Mouse (Mus musculus) midbrain, embryonic 12.5 days (tissue): ENCODE measurements around the gene Mthfd2. TPM values are rescaled to one million over a fixed set of nuclear protein-coding genes. Genes with fewer than 3 reads are reported as not detected.

Source experiments
- ATAC-seq: fragments of 200-750 bp; cut with Nextera tagmentation; 2 replicates; pipeline ENCODE4 v1.8.0; 2017; ENCODE audit warnings: low read depth, moderate TSS enrichment, moderate library complexity; ENCODE audit not compliant: low FRiP score
- H3K27ac ChIP-seq: fragments of 300-500 bp; sonication (generic); replicated peaks from 2 replicates; pipeline ENCODE4 v1.5.1; 2016; ENCODE audit warnings: mild to moderate bottlenecking
- H3K27me3 ChIP-seq: fragments of 300-500 bp; sonication (generic); 2 replicates; pipeline ENCODE4 v1.6.1; 2016; ENCODE audit warnings: mild to moderate bottlenecking
- H3K36me3 ChIP-seq: fragments of 300-500 bp; sonication (generic); 2 replicates; pipeline ENCODE4 v1.6.1; 2016
- H3K4me1 ChIP-seq: fragments of 300-500 bp; sonication (generic); 2 replicates; pipeline ENCODE4 v1.6.1; 2016
- H3K4me2 ChIP-seq: fragments of 300-500 bp; sonication (generic); replicated peaks from 2 replicates; pipeline ENCODE4 v1.6.1; 2016; ENCODE audit warnings: mild to moderate bottlenecking, moderate library complexity
- H3K4me3 ChIP-seq: fragments of 300-500 bp; sonication (generic); 2 replicates; pipeline ENCODE4 v1.5.1; 2016; ENCODE audit warnings: mild to moderate bottlenecking
- H3K9ac ChIP-seq: fragments of 300-500 bp; sonication (generic); replicated peaks from 2 replicates; pipeline ENCODE4 v1.6.1; 2016; ENCODE audit warnings: mild to moderate bottlenecking, moderate library complexity
- H3K9me3 ChIP-seq: fragments of 300-500 bp; sonication (generic); 2 replicates; pipeline ENCODE4 v1.6.1; 2016; ENCODE audit warnings: mild to moderate bottlenecking
- WGBS: fragments of 180-500 bp; shearing (Covaris S2); methylation state at CpG from one replicate; pipeline ENCODE4 v1.1.7; 2016; 5-methylcytosine and 5-hydroxymethylcytosine counted together
- polyA plus RNA-seq: library from polyadenylated mRNA; unstranded; fragments of >200 nt; fragmentation: Nextera tagmentation; extraction: Ambion mirVana; gene quantifications from 2 replicates; pipeline ENCODE4 v1.2.1, GENCODE M21; 2016

The Mthfd2 gene
- polyA plus RNA-seq, 1 experiment from 2014 or later: 33.0 TPM

DNA sequence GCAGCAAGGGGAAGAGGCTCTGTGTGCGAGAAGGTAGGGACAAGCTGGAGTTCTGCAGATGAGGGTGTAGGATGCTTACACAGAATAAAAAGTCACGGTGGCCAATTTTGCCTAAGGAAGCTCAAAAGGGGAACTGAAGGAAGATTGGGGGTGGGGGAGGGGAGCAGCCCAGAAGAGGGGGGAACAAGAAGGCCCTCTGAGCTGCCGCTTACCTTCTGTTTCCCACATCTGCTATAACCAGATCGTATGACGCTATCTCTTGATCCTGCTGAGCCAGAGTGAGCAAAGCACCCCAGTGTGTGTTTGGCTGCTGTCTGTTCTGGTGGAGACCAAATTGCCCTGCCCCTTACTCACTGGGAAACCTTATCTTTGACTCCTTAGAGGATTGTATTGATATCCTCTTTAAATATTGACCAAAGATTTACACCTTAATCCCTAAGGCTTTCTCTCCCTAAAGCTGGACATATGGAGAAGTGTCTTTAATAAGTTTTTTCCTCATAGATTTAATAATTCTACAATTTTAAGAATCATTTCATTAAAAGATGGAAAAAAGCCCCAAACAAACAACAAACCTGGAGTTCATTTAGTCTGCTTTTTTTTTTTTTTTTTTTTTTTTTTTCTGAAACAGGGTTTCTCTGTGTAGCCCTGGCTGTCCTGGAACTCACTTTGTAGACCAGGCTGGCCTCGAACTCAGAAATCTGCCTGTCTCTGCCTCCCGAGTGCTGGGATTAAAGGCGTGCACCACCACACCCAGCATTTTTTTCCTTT, 1.9 kb downstream of the Mthfd2 start:
- H3K4me2 ChIP-seq: no peak overlapping the region
- no peaks in the 10 kb centered on the region for H3K9me3 ChIP-seq
- ATAC-seq: no peak
- H3K9ac ChIP-seq: no peak overlapping the region
- H3K27ac ChIP-seq: no peak overlapping the region
- H3K4me1 ChIP-seq: peaks cover 19% of the 10 kb centered on the region
- 69% methylated on average over 8 of the region's 8 CpGs for WGBS
- H3K4me3 ChIP-seq: no peak overlapping the region
- no peaks in the 10 kb centered on the region for H3K36me3 ChIP-seq
- H3K27me3 ChIP-seq: no peaks in the 10 kb centered on the region

DNA sequence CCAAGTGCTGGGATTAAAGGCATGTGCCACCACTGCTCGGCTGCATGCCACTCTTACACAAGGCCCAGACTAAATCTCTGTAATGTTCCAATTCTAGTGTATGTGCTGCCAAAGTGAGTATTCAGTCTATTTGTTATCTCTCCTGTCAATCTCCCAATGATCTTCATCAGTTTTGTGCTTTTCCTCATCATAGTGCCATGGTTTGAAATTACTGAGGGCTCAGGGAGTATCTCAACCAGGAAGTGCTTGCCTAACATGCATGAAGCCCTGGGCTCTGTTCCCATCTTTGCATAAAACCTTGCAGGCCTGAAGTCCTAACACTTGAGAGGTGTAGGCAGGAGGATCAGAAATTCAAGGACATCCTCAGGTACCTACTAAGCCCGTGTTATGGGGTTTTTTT, 2.9 kb downstream of the Mthfd2 start:
- Histone ChIP-seq H3K4me1 (peaks cover 15% of the 10 kb centered on the region), H3K9me3 (no peaks in the 10 kb centered on the region), H3K9ac (no peak overlapping the region), H3K4me3 (no peak overlapping the region), H3K36me3 (no peaks in the 10 kb centered on the region), H3K27me3 (no peaks in the 10 kb centered on the region), H3K4me2 (no peak overlapping the region), H3K27ac (no peak overlapping the region)
- ATAC-seq: no peak
- 80% methylated on average over 2 of the region's 2 CpGs for WGBS

DNA sequence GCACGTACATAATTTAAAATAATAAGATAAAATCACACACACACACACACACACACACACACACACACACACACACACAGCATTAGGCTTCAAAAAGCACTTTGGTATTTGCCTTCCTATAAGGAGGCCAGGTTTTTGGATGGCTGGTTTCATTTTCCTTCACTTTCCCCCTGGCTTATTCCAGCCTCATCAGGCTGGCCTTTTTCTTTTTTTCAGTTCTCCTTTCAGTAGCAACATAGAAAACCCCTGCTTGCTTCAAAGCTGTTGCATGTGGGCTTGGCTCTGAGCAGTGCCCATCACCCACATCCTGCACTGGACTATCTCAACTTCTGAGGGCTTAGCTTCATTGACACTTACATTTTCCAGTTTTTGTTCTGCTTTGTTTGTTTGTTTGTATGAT, 3.8 kb downstream of the Mthfd2 start:
- Histone ChIP-seq H3K36me3 (no peaks in the 10 kb centered on the region), H3K4me2 (no peak overlapping the region), H3K9ac (no peak overlapping the region), H3K4me3 (no peak overlapping the region), H3K4me1 (peaks cover 9% of the 10 kb centered on the region), H3K9me3 (no peaks in the 10 kb centered on the region), H3K27me3 (no peaks in the 10 kb centered on the region), H3K27ac (no peak overlapping the region)
- WGBS: 73% methylated on average over 1 of the region's 1 CpGs
- no peak for ATAC-seq

- no peaks in the 10 kb centered on the region for H3K27me3 ChIP-seq
- under 1% methylated on average over 52 of the region's 52 CpGs for WGBS
- H3K9me3 ChIP-seq: no peaks in the 10 kb centered on the region
- ATAC-seq: peak; percentile 98
- peak overlapping the region; percentile 92 for H3K4me3 ChIP-seq
- H3K36me3 ChIP-seq: peaks cover 3% of the 10 kb centered on the region
- peak overlapping the region; percentile 87 for H3K9ac ChIP-seq
- H3K27ac ChIP-seq: 0 out of 2 replicates have a peak overlapping the region, but pooled peaks have one; percentile 54
- H3K4me2 ChIP-seq: peak overlapping the region; percentile 84
- H3K4me1 ChIP-seq: peaks cover 15% of the 10 kb centered on the region
Observed at GRCm38 (mm10) chr6:83317108-83317741, 8.5 kb downstream of the Mthfd2 start.

DNA sequence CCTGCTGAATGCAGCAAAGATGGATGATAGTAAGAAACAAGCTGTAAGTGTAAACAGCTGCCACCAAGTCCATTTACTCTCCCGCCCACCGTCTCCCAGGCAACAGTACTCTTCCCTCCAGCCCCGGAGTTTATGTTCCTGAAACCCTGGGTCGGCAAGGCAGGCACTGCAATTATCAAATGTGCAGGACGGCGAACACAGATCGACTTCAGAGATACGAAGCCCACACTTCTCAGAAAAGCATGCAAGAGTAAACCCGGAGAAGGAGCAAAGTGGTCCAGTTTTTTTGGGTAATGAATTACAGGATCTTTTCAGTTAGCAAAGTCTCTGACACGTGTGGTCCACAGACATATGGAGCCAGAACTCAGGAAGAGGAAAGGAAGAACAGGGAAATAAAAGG, 9.7 kb downstream of the Mthfd2 start:
- WGBS: 7% methylated on average over 10 of the region's 10 CpGs
- Histone ChIP-seq H3K27me3 (no peaks in the 10 kb centered on the region), H3K4me3 (peak overlapping the region; percentile 92), H3K27ac (no peak overlapping the region), H3K36me3 (peaks cover 15% of the 10 kb centered on the region), H3K9me3 (no peaks in the 10 kb centered on the region), H3K9ac (peak overlapping the region; percentile 45; the same call in 1 of the 2 replicates), H3K4me2 (peak overlapping the region; percentile 84), H3K4me1 (peaks cover 15% of the 10 kb centered on the region)
- no peak for ATAC-seq

DNA sequence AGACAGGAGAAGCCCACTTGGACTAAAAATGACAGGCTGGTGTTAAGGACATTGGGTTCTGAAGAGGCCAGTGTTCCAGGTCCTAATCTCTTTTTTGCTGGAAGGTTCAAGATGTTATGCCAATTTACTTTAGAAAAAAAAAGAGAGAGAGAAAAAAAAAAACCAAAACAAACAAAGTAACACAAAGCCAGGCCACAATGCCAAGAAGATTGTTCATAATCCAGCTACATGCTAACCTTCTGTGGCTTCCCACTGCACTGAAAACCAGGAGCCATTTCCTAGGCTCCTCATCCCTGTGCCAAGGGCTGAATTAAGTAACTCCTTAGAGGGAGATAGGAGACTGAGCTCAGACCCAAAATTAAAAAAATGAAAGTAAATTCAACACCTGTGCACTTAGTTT, 10.4 kb downstream of the Mthfd2 start:
- no peaks in the 10 kb centered on the region for H3K27me3 ChIP-seq
- H3K4me3 ChIP-seq: no peak overlapping the region
- H3K27ac ChIP-seq: no peak overlapping the region
- H3K9me3 ChIP-seq: no peaks in the 10 kb centered on the region
- no peak overlapping the region; the same call in 1 of the 2 replicates for H3K9ac ChIP-seq
- H3K36me3 ChIP-seq: peaks cover 21% of the 10 kb centered on the region
- H3K4me2 ChIP-seq: peak overlapping the region; percentile 84; the same call in 1 of the 2 replicates
- no peak for ATAC-seq
- peaks cover 15% of the 10 kb centered on the region for H3K4me1 ChIP-seq

GRCm38 (mm10) chr6:83312514-83312913, 13.2 kb downstream of the Mthfd2 start:
- WGBS: 94% methylated on average over 8 of the region's 8 CpGs

GRCm38 (mm10) chr6:83312021-83312420, 13.7 kb downstream of the Mthfd2 start:
- no peak for ATAC-seq
- Histone ChIP-seq H3K4me1 (peaks cover 15% of the 10 kb centered on the region), H3K27me3 (no peaks in the 10 kb centered on the region), H3K4me3 (no peak overlapping the region), H3K36me3 (peaks cover 45% of the 10 kb centered on the region), H3K9ac (no peak overlapping the region), H3K4me2 (no peak overlapping the region), H3K27ac (no peak overlapping the region), H3K9me3 (no peaks in the 10 kb centered on the region)
- WGBS: 94% methylated on average over 7 of the region's 7 CpGs

More at GRCm38 (mm10) chr6:83312514-83312913, 13.2 kb downstream of the Mthfd2 start:
- H3K9me3 ChIP-seq: no peaks in the 10 kb centered on the region
- no peak overlapping the region for H3K4me3 ChIP-seq
- no peak overlapping the region for H3K27ac ChIP-seq
- no peak for ATAC-seq
- H3K9ac ChIP-seq: no peak overlapping the region
- no peak overlapping the region for H3K4me2 ChIP-seq
- peaks cover 41% of the 10 kb centered on the region for H3K36me3 ChIP-seq
- no peaks in the 10 kb centered on the region for H3K27me3 ChIP-seq
- peaks cover 15% of the 10 kb centered on the region for H3K4me1 ChIP-seq

GRCm38 (mm10) chr6:83311206-83311605, 14.5 kb downstream of the Mthfd2 start:
- Histone ChIP-seq H3K4me3 (no peak overlapping the region), H3K9ac (no peak overlapping the region), H3K4me2 (no peak overlapping the region), H3K36me3 (peaks cover 54% of the 10 kb centered on the region), H3K4me1 (peaks cover 8% of the 10 kb centered on the region), H3K27me3 (no peaks in the 10 kb centered on the region), H3K27ac (no peak overlapping the region), H3K9me3 (no peaks in the 10 kb centered on the region)
- ATAC-seq: no peak
- WGBS: 94% methylated on average over 11 of the region's 11 CpGs

GRCm38 (mm10) chr6:83309017-83309416, 16.7 kb downstream of the Mthfd2 start:
- H3K9me3 ChIP-seq: no peaks in the 10 kb centered on the region
- no peaks in the 10 kb centered on the region for H3K4me1 ChIP-seq
- H3K9ac ChIP-seq: no peak overlapping the region
- H3K4me2 ChIP-seq: no peak overlapping the region
- ATAC-seq: no peak
- no peak overlapping the region for H3K27ac ChIP-seq
- no peaks in the 10 kb centered on the region for H3K27me3 ChIP-seq
- no peak overlapping the region for H3K4me3 ChIP-seq
- peaks cover 70% of the 10 kb centered on the region for H3K36me3 ChIP-seq
- 94% methylated on average over 7 of the region's 7 CpGs for WGBS

DNA sequence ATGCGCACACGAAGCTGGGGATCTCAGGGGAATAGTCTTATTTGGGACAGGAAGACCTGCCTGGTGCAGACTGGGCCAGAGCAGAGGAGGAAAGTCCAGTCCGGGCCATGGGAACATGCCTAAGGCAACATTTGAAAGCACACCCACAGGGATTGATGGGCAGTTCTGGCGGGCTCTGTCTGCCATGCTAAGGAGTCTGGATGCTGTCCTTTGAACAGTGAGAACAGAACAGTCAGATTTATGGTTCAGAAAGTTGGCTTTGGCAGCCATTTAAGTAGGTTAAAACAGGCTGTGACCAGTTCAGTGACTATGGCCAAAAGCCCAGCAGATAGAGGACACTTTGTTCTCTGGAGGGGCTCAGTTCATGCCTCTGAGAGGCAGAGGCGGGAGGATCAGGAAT, 23.4 kb downstream of the Mthfd2 start:
- H3K4me1 ChIP-seq: no peaks in the 10 kb centered on the region
- H3K9ac ChIP-seq: no peak overlapping the region
- H3K27ac ChIP-seq: no peak overlapping the region
- WGBS: 87% methylated on average over 5 of the region's 5 CpGs
- H3K27me3 ChIP-seq: no peaks in the 10 kb centered on the region
- no peak overlapping the region for H3K4me2 ChIP-seq
- H3K9me3 ChIP-seq: no peaks in the 10 kb centered on the region
- H3K4me3 ChIP-seq: no peak overlapping the region
- ATAC-seq: no peak
- H3K36me3 ChIP-seq: peaks cover 27% of the 10 kb centered on the region

- Histone ChIP-seq H3K9ac (no peak overlapping the region), H3K4me1 (no peaks in the 10 kb centered on the region), H3K4me3 (no peak overlapping the region), H3K36me3 (peaks cover 17% of the 10 kb centered on the region), H3K27ac (no peak overlapping the region), H3K27me3 (no peaks in the 10 kb centered on the region), H3K4me2 (no peak overlapping the region), H3K9me3 (no peaks in the 10 kb centered on the region)
- WGBS: 98% methylated on average over 2 of the region's 2 CpGs
- ATAC-seq: no peak
Observed at GRCm38 (mm10) chr6:83301294-83301693, 24.4 kb downstream of the Mthfd2 start.
